Mouse (Mus musculus): ENCODE results near the gene Klhdc1.

DNA sequence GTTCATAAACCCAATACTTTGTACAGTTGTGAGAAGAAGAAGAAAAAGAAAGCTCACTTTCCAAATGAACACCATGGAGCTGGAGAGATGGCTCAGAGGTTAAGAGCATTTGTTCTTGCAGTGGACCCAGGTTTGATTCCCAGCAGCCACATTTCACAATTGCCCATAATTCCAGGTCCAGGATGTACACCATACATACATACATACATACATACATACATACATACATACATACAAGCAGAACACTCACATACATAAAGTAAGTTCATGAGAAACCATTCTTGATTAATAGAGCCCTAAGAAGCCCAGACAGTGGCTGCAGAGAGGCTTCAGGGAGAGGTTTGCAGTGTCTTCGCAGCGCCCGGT lies 412 bp downstream of the Klhdc1 start:
- no peak for TF ChIP-seq CTCF (IDR thresholded peaks at IDR 0.05; ENCODE audit: extremely low read depth, insufficient read depth, insufficient read length, insufficient replicate concordance)
- no peak for TF ChIP-seq POLR2A (IDR thresholded peaks at IDR 0.05; ENCODE audit: low read depth, low read length)

Measured in spleen, adult 2 months (tissue).